Mouse (Mus musculus) lung, embryonic 16.5 days (tissue): Measurements from ENCODE around the gene Maz. TPM values are rescaled to one million over a fixed set of nuclear protein-coding genes. Genes with fewer than 3 reads are reported as not detected.

ENCODE experiments used
- ATAC-seq: fragments of 200-750 bp; cut with Nextera tagmentation; 2 replicates; pipeline ENCODE4 v1.8.0; 2017; ENCODE audit warnings: low read depth, mild to moderate bottlenecking, moderate library complexity
- H3K27ac ChIP-seq: fragments of 300-500 bp; sonication (generic); 2 replicates; pipeline ENCODE4 v1.5.1; 2014; ENCODE audit warnings: mild to moderate bottlenecking, control low read depth, low read length
- H3K27me3 ChIP-seq: fragments of 300-500 bp; sonication (generic); 2 replicates; pipeline ENCODE4 v1.6.1; 2014; ENCODE audit warnings: low read depth, low read length, mixed read lengths; ENCODE audit not compliant: control insufficient read depth, insufficient read depth
- H3K36me3 ChIP-seq: fragments of 300-500 bp; sonication (generic); 2 replicates; pipeline ENCODE4 v1.6.1; 2014; ENCODE audit warnings: low read length; ENCODE audit not compliant: control insufficient read depth, insufficient read depth
- H3K4me1 ChIP-seq: fragments of 300-500 bp; sonication (generic); replicated peaks from 2 replicates; pipeline ENCODE4 v1.6.1; 2014; ENCODE audit warnings: low read length, mixed read lengths; ENCODE audit not compliant: control insufficient read depth, insufficient read depth
- H3K4me2 ChIP-seq: fragments of 300-500 bp; sonication (generic); 2 replicates; pipeline ENCODE4 v1.6.1; 2014; ENCODE audit warnings: low read depth, low read length, control low read depth
- H3K4me3 ChIP-seq: fragments of 300-500 bp; sonication (generic); 2 replicates; pipeline ENCODE4 v1.5.1; 2014; ENCODE audit warnings: mild to moderate bottlenecking, low read length, control low read depth
- H3K9ac ChIP-seq: fragments of 300-500 bp; sonication (generic); 2 replicates; pipeline ENCODE4 v1.6.1; 2014; ENCODE audit warnings: low read length, control low read depth
- H3K9me3 ChIP-seq: fragments of 300-500 bp; sonication (generic); 2 replicates; pipeline ENCODE4 v1.6.1; 2016; ENCODE audit warnings: low read length; ENCODE audit not compliant: control insufficient read depth
- WGBS: fragments of 180-500 bp; shearing (Covaris S2); extraction: QIAGEN DNeasy Blood & Tissue Kit; methylation state at CpG from one replicate; pipeline ENCODE4 v1.1.7; 2014; 5-methylcytosine and 5-hydroxymethylcytosine counted together
- polyA plus RNA-seq: library from polyadenylated mRNA; unstranded; fragments of >200 nt; fragmentation: Nextera tagmentation; extraction: Ambion mirVana; gene quantifications from 2 replicates; pipeline ENCODE4 v1.2.1, GENCODE M21; 2015

Maz gene
- polyA plus RNA-seq, 1 experiment from 2014 or later = 38.6 TPM

GRCm38 (mm10) chr7:126996449-126996848 is 30.4 kb downstream of the Maz start:
- no peak for ATAC-seq
- Histone ChIP-seq H3K9me3 (no peaks in the 10 kb centered on the region), H3K36me3 (no peaks in the 10 kb centered on the region), H3K9ac (no peak overlapping the region), H3K4me3 (no peak overlapping the region), H3K27me3 (no peaks in the 10 kb centered on the region), H3K4me1 (no peaks in the 10 kb centered on the region), H3K27ac (no peak overlapping the region), H3K4me2 (no peak overlapping the region)
- 78% methylated on average over 4 of the region's 4 CpGs for WGBS

- Histone ChIP-seq H3K36me3 (no peaks in the 10 kb centered on the region), H3K4me1 (no peaks in the 10 kb centered on the region), H3K27ac (no peak overlapping the region), H3K4me3 (no peak overlapping the region), H3K4me2 (no peak overlapping the region), H3K27me3 (no peaks in the 10 kb centered on the region), H3K9me3 (no peaks in the 10 kb centered on the region), H3K9ac (no peak overlapping the region)
- WGBS = 56% methylated on average over 8 of the region's 8 CpGs
- no peak for ATAC-seq
Measured at GRCm38 (mm10) chr7:126988816-126989215, 38.0 kb downstream of the Maz start.

GRCm38 (mm10) chr7:126986319-126986718 is 40.5 kb downstream of the Maz start:
- WGBS = 28% methylated on average over 9 of the region's 9 CpGs
- ATAC-seq = peak; percentile 76
- Histone ChIP-seq H3K9me3 (no peaks in the 10 kb centered on the region), H3K4me2 (no peak overlapping the region), H3K27ac (no peak overlapping the region), H3K9ac (no peak overlapping the region), H3K27me3 (no peaks in the 10 kb centered on the region), H3K36me3 (no peaks in the 10 kb centered on the region), H3K4me1 (no peaks in the 10 kb centered on the region), H3K4me3 (no peak overlapping the region)

- 28% methylated on average over 10 of the region's 10 CpGs for WGBS
- no peak overlapping the region for H3K4me2 ChIP-seq
- ATAC-seq = no peak
Measured at GRCm38 (mm10) chr7:126984667-126985444, 42.0 kb downstream of the Maz start.

GRCm38 (mm10) chr7:126983113-126983512 is 43.7 kb downstream of the Maz start:
- no peaks in the 10 kb centered on the region for H3K4me1 ChIP-seq
- H3K4me2 ChIP-seq = no peak overlapping the region
- WGBS = 71% methylated on average over 7 of the region's 7 CpGs
- no peak overlapping the region for H3K9ac ChIP-seq
- no peaks in the 10 kb centered on the region for H3K9me3 ChIP-seq
- peaks cover 9% of the 10 kb centered on the region for H3K36me3 ChIP-seq
- no peak overlapping the region for H3K27ac ChIP-seq
- H3K27me3 ChIP-seq = no peaks in the 10 kb centered on the region
- no peak for ATAC-seq
- no peak overlapping the region for H3K4me3 ChIP-seq

More at GRCm38 (mm10) chr7:126984667-126985444, 42.0 kb downstream of the Maz start:
- no peaks in the 10 kb centered on the region for H3K9me3 ChIP-seq
- no peak overlapping the region for H3K9ac ChIP-seq
- H3K4me3 ChIP-seq = no peak overlapping the region
- no peaks in the 10 kb centered on the region for H3K27me3 ChIP-seq
- peaks cover under 1% of the 10 kb centered on the region; the same call in 1 of the 2 replicates for H3K36me3 ChIP-seq
- H3K27ac ChIP-seq = no peak overlapping the region
- no peaks in the 10 kb centered on the region for H3K4me1 ChIP-seq

- 84% methylated on average over 4 of the region's 4 CpGs for WGBS
- Histone ChIP-seq H3K4me1 (peaks cover 3% of the 10 kb centered on the region), H3K27me3 (no peaks in the 10 kb centered on the region)
Measured at GRCm38 (mm10) chr7:126982054-126982453, 44.8 kb downstream of the Maz start.

GRCm38 (mm10) chr7:126981601-126982000 is 45.2 kb downstream of the Maz start:
- no peak for ATAC-seq
- Histone ChIP-seq H3K4me3 (no peak overlapping the region), H3K27ac (no peak overlapping the region), H3K4me2 (no peak overlapping the region), H3K9ac (no peak overlapping the region), H3K36me3 (peaks cover 9% of the 10 kb centered on the region), H3K4me1 (peaks cover 4% of the 10 kb centered on the region), H3K9me3 (no peaks in the 10 kb centered on the region), H3K27me3 (no peaks in the 10 kb centered on the region)
- 80% methylated on average over 2 of the region's 2 CpGs for WGBS

More at GRCm38 (mm10) chr7:126982054-126982453, 44.8 kb downstream of the Maz start:
- Histone ChIP-seq H3K36me3 (peaks cover 9% of the 10 kb centered on the region), H3K27ac (no peak overlapping the region), H3K9me3 (no peaks in the 10 kb centered on the region), H3K4me2 (no peak overlapping the region), H3K4me3 (no peak overlapping the region), H3K9ac (no peak overlapping the region)
- no peak for ATAC-seq

- Histone ChIP-seq H3K27me3 (no peaks in the 10 kb centered on the region), H3K4me1 (peaks cover 7% of the 10 kb centered on the region), H3K27ac (no peak overlapping the region), H3K36me3 (peaks cover 9% of the 10 kb centered on the region), H3K9ac (no peak overlapping the region), H3K4me2 (no peak overlapping the region), H3K9me3 (no peaks in the 10 kb centered on the region), H3K4me3 (no peak overlapping the region)
- no peak for ATAC-seq
- 86% methylated on average over 6 of the region's 6 CpGs for WGBS
Measured at GRCm38 (mm10) chr7:126978841-126979240, 48.0 kb downstream of the Maz start.

- Histone ChIP-seq H3K27me3 (no peaks in the 10 kb centered on the region), H3K4me1 (peaks cover 7% of the 10 kb centered on the region), H3K4me3 (peak overlapping the region; percentile 99), H3K36me3 (peaks cover 9% of the 10 kb centered on the region), H3K9ac (peak overlapping the region; percentile 99), H3K4me2 (peak overlapping the region; percentile 68), H3K9me3 (no peaks in the 10 kb centered on the region), H3K27ac (peak overlapping the region; percentile 98)
- ATAC-seq = no peak; the same call in 1 of the 2 replicates
- WGBS = 23% methylated on average over 14 of the region's 14 CpGs
Measured at GRCm38 (mm10) chr7:126976878-126977459, 49.9 kb downstream of the Maz start.
